Mouse (Mus musculus): ENCODE measurements around the gene Id3. TPM values are rescaled to one million over a fixed set of nuclear protein-coding genes. Genes with fewer than 3 reads are reported as not detected.

Gene Id3
- polyA plus RNA-seq (2012; rRNA removed) = 18.2 and 22.3 TPM in 2 replicates

GRCm38 (mm10) chr4:136143193-136143976 lies at the start of gene Id3:
Gene Id3 (plus strand): TSS chr4:136143497.

GRCm38 (mm10) chr4:136172011-136172541 lies 28.8 kb downstream of the Id3 start, which contains the start of gene E2f2:
Gene E2f2 (plus strand): TSS chr4:136172394.

Other genes with a start within 250 kb of the Id3 start
- 1.8 and 2.1 TPM in 2 replicates for gene Cnr2, start 248.1 kb upstream of the Id3 start, polyA plus RNA-seq (2012; rRNA removed)
- 11.9 and 12.6 TPM in 2 replicates for gene Fuca1, start 222.8 kb upstream of the Id3 start, polyA plus RNA-seq (2012; rRNA removed)
- gene Hmgcl, start 197.0 kb upstream of the Id3 start, polyA plus RNA-seq (2012; rRNA removed) = 44.8 and 46.2 TPM in 2 replicates
- 19.5 and 25.1 TPM in 2 replicates for gene Gale, start 179.8 kb upstream of the Id3 start, polyA plus RNA-seq (2012; rRNA removed)
- gene Lypla2, start 170.9 kb upstream of the Id3 start, polyA plus RNA-seq (2012; rRNA removed) = 24.8 and 26.6 TPM in 2 replicates
- 44.7 and 54.4 TPM in 2 replicates for gene Pithd1, start 156.2 kb upstream of the Id3 start, polyA plus RNA-seq (2012; rRNA removed)
- 15.9 and 18.6 TPM in 2 replicates for gene Eloa, start 121.7 kb upstream of the Id3 start, polyA plus RNA-seq (2012; rRNA removed)
- gene Rpl11, start 90.1 kb upstream of the Id3 start, polyA plus RNA-seq (2012; rRNA removed) = 859 and 885 TPM in 2 replicates
- gene E2f2, start 28.9 kb downstream of the Id3 start, polyA plus RNA-seq (2012; rRNA removed) = 35.3 and 43.7 TPM in 2 replicates
- 1.2 and 1.3 TPM in 2 replicates for gene Asap3, start 62.9 kb downstream of the Id3 start, polyA plus RNA-seq (2012; rRNA removed)
- 3.8 and 5.2 TPM in 2 replicates for gene Tcea3, start 104.2 kb downstream of the Id3 start, polyA plus RNA-seq (2012; rRNA removed)
- gene Zfp46, start 141.2 kb downstream of the Id3 start, polyA plus RNA-seq (2012; rRNA removed) = 2.7 and 2.8 TPM in 2 replicates
- 46.6 and 49.4 TPM in 2 replicates for gene Hnrnpr, start 167.4 kb downstream of the Id3 start, polyA plus RNA-seq (2012; rRNA removed)